Mouse (Mus musculus) testis, adult 2 months (tissue): ENCODE results near the gene Rab37. TPM values are rescaled to one million over a fixed set of nuclear protein-coding genes. Genes with fewer than 3 reads are reported as not detected.

Source experiments
- H3K27ac ChIP-seq: fragments of 200-500 bp; 2 replicates; pipeline ENCODE4 v1.5.1; 2012; ENCODE audit warnings: low read depth, low read length; ENCODE audit not compliant: control insufficient read depth, insufficient read depth
- H3K27me3 ChIP-seq: fragments of 200-500 bp; 2 replicates; pipeline ENCODE4 v1.6.1; 2012; ENCODE audit warnings: mild to moderate bottlenecking, low read length, moderate library complexity; ENCODE audit not compliant: control insufficient read depth, insufficient read depth
- H3K36me3 ChIP-seq: fragments of 200-500 bp; 2 replicates; pipeline ENCODE4 v1.6.1; 2012; ENCODE audit warnings: mild to moderate bottlenecking, low read length; ENCODE audit not compliant: control insufficient read depth, insufficient read depth
- H3K4me1 ChIP-seq: fragments of 200-500 bp; 2 replicates; pipeline ENCODE4 v1.6.1; 2012; ENCODE audit warnings: low read length; ENCODE audit not compliant: control insufficient read depth, insufficient read depth
- H3K4me3 ChIP-seq: fragments of 200-500 bp; 2 replicates; pipeline ENCODE4 v1.5.1; 2012; ENCODE audit warnings: low read depth, mild to moderate bottlenecking, low read length, moderate library complexity, mixed read lengths; ENCODE audit not compliant: control insufficient read depth
- CTCF ChIP-seq: fragments of 200-500 bp; IDR thresholded peaks from 2 replicates; pipeline ENCODE4 v1.5.1; 2012; ENCODE audit warnings: low read depth, mild to moderate bottlenecking, inconsistent platforms, low read length, moderate library complexity; ENCODE audit not compliant: control insufficient read depth, insufficient read depth, insufficient replicate concordance
- POLR2A ChIP-seq: fragments of 200-500 bp; IDR thresholded peaks from 2 replicates; pipeline ENCODE4 v1.6.1; 2012; ENCODE audit warnings: low read depth, mild to moderate bottlenecking, inconsistent platforms, low read length, moderate library complexity; ENCODE audit not compliant: control insufficient read depth
- polyA plus RNA-seq: library from polyadenylated mRNA; depleted of rRNA; stranded (reverse); fragments of >200 nt; gene quantifications from 2 replicates; pipeline ENCODE4 v1.2.3, GENCODE M21; 2012

Gene Rab37
- polyA plus RNA-seq, 1 experiment, result not detected

DNA sequence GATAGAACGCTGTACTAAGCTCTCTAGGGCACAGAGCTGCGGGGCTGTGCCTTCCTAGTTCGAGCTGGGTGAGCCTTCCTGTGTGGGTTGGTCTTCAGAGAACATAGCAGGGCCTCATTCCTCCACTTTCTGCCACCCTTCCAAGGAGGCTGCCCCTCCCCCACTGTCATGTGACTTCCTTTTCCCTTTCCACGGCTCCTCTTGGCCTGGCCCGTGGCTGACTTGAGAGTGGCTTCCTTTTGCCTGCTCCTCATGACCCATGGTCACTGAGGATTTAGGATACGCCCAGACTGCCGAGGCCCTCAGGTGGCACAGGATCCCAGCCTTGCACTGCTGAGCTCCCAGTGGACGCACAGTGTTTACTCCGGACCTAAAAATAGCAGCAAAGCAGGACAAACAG is 100.9 kb downstream of the Rab37 start:
- TF ChIP-seq POLR2A (no peak), CTCF (no peak)
- H3K4me1 ChIP-seq, result peaks cover 5% of the 10 kb centered on the region
- H3K27ac ChIP-seq, result no peak overlapping the region
- H3K36me3 ChIP-seq, result no peaks in the 10 kb centered on the region
- H3K27me3 ChIP-seq, result no peaks in the 10 kb centered on the region
- no peak overlapping the region for H3K4me3 ChIP-seq

- TF ChIP-seq CTCF, result no peak
- TF ChIP-seq POLR2A, result no peak
- no peak overlapping the region for H3K4me3 ChIP-seq
- H3K36me3 ChIP-seq, result no peaks in the 10 kb centered on the region
- H3K4me1 ChIP-seq, result no peaks in the 10 kb centered on the region
- no peak overlapping the region for H3K27ac ChIP-seq
- no peaks in the 10 kb centered on the region for H3K27me3 ChIP-seq
Observed at GRCm38 (mm10) chr11:115194693-115195092, 103.5 kb downstream of the Rab37 start.

DNA sequence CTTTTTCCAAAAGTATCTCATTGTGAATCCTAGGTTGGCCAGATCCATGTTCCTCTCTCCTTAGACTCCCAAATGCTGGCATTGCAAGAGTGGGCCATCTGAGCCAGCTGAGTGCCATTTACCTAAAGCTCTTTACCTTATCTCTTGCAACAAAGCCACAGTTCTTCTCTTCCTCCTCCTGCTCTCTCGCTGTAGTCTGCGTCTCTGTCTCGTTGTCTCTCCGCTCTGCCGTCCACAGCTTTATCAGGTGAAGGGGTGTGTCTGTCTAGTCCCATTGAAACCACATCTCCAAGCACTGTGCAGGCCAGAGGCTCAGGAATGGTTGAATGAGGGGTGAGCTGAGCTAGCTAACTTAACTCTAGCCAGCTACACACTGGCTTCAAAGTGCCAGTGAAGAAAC is 104.7 kb downstream of the Rab37 start:
- Histone ChIP-seq H3K4me1 (no peaks in the 10 kb centered on the region), H3K27ac (no peak overlapping the region), H3K27me3 (no peaks in the 10 kb centered on the region), H3K4me3 (no peak overlapping the region), H3K36me3 (no peaks in the 10 kb centered on the region)
- TF ChIP-seq CTCF (no peak), POLR2A (no peak)

- H3K27ac ChIP-seq, result no peak overlapping the region
- H3K27me3 ChIP-seq, result no peaks in the 10 kb centered on the region
- no peaks in the 10 kb centered on the region for H3K36me3 ChIP-seq
- H3K4me3 ChIP-seq, result no peak overlapping the region
- H3K4me1 ChIP-seq, result no peaks in the 10 kb centered on the region
- TF ChIP-seq CTCF, result no peak
- TF ChIP-seq POLR2A, result no peak
Observed at GRCm38 (mm10) chr11:115197558-115197957, 106.3 kb downstream of the Rab37 start.

DNA sequence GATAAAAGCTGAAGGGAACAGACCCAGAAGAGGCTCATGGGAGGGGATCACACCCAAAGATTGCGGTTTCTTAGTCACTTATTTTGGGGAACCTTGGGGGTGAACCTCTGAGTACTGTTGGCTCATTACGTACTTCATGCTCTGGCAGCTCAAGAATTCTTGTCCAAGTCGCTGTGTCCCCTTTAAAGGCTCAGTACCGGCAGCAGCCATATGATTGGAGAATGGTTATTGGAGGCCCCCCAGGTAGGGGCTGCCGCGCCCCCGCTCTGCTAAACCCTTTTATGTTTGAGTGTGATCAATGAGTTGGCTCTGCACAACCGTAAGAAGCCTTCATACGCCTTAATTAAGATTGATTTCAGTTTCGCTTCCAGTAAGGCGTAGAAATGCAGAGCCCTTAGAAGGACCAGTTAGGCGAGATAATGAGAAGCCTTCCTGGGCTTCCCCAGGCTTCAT is 107.7 kb downstream of the Rab37 start:
- H3K36me3 ChIP-seq, result no peaks in the 10 kb centered on the region
- no peak overlapping the region for H3K4me3 ChIP-seq
- no peaks in the 10 kb centered on the region for H3K27me3 ChIP-seq
- TF ChIP-seq POLR2A (no peak), CTCF (no peak)
- H3K27ac ChIP-seq, result no peak overlapping the region
- H3K4me1 ChIP-seq, result no peaks in the 10 kb centered on the region

- no peaks in the 10 kb centered on the region for H3K27me3 ChIP-seq
- H3K27ac ChIP-seq, result no peak overlapping the region
- H3K36me3 ChIP-seq, result no peaks in the 10 kb centered on the region
- H3K4me3 ChIP-seq, result no peak overlapping the region
- TF ChIP-seq CTCF (no peak), POLR2A (no peak)
- no peaks in the 10 kb centered on the region for H3K4me1 ChIP-seq
Observed at GRCm38 (mm10) chr11:115200520-115200919, 109.3 kb downstream of the Rab37 start.

- H3K36me3 ChIP-seq, result no peaks in the 10 kb centered on the region
- no peak overlapping the region for H3K27ac ChIP-seq
- TF ChIP-seq POLR2A, result no peak
- TF ChIP-seq CTCF, result peak; percentile 79; the same call in 1 of the 2 replicates
- no peak overlapping the region for H3K4me3 ChIP-seq
- no peaks in the 10 kb centered on the region for H3K27me3 ChIP-seq
- no peaks in the 10 kb centered on the region for H3K4me1 ChIP-seq
Observed at GRCm38 (mm10) chr11:115202316-115202715, 111.1 kb downstream of the Rab37 start.

DNA sequence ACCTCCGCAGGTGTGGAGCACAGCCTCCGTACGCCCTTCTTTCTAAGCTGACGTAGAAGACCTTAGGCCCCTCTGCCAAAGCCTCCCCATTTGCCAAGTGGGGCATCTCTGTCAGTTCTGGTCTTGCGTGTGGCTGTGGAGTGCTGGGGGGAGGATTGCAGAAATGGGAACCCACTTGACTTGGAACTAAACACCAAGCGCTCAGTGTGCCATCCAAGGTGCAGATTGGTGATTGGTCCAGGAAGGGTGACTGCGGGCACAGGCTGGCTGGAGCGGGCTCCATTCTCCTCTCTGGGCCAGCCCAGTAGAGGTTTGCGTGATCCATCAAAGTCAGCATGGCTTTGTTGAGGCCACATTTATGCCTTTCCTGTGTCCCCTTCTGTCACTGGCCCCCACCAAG is 111.5 kb downstream of the Rab37 start:
- Histone ChIP-seq H3K4me1 (no peaks in the 10 kb centered on the region), H3K27ac (no peak overlapping the region), H3K27me3 (no peaks in the 10 kb centered on the region), H3K36me3 (no peaks in the 10 kb centered on the region), H3K4me3 (no peak overlapping the region)
- TF ChIP-seq CTCF (no peak), POLR2A (no peak)
